Mouse (Mus musculus): ENCODE measurements around the gene Itfg1.

Gene Itfg1

DNA sequence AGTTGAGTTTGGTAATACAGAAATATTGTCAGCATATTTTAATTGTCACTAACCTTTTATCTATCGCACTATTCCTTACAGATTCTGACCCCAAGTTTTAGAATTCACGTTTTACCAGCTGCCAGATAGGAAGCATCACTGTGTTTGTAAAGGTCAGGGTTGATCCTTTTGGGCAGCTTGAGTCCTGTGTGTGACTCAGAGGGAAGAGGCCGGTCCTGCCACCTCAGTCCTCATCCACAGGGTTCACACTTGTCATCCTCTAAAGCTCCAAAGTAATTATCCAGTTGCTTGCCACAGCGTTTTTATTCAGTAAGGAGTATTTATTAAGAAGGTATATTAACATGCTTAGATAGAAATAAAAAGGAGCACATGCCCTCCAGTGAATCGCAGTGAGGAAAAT is 123.5 kb downstream of the Itfg1 start:
- no peak for DNase-seq

DNA sequence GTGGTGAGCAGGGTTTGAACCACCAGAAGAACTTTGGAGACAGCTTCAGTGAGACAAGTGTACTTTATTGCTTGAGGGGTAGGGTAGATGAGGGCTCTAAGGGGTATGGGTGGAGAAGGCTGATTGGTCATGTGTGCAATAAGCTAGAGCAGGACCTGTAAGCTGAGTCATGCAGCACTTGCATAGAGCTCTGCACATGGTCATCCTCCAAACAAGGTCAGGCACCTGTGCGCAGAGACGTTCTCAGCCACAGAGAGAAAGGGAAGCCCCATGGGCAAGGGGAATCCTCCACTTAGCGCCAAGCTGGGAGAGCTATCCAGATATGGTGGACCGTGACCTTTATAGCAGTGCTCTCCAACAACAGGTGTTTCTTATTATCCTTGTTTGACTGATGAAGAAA is 124.0 kb downstream of the Itfg1 start:
- DNase-seq, result no peak

DNA sequence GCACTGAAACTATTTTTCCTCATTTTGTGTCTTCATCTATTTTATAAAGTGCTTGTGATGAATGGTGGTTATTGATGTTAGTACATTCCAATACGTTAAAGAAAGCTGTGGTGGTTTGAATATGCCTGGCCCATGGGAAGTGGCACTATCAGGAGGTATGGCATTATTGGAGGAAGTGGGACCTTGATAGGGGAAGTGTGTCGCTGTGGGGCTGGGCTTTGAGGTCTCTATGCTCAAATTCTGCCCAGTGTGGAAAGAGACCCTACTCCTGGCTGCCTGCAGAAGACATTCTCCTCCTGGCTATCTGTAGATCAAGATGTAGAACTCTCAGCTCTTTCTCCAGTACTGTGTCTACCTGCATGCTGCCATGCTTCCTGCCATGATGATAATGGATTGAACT is 133.7 kb downstream of the Itfg1 start:
- DNase-seq, result no peak

DNA sequence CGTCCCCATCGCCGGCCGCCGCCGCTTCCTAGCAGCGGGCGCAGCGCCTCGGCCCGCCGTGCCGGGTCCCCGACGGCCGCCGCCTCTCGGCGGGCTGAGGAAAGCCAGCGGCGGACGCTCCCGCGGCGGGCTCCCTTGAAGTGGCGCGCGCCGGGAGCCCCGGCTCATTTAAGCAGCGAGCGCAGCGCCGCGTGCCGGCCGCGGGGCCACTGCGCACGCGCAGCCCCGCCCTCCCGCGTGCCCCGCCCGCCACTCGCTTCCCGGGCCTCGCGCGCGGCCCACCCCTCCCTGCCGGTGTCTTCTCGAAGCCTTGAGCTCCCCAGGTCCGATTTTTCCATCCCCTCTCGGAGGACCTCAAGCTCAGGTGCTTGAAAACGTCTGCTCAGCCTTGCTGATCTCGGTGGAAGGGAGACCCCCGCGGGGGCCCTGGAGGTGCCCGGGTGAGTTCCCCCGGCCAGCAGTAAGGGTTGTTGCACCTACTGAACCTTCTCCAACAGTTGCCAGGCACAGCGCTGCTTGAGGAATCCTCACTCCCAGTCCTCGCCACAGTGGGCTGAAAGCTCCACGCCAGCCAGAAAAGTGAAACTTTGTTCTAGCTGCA is 139.9 kb downstream of the Itfg1 start, which contains the start of gene Neto2:
Gene Neto2, minus strand, starts transcription at position 174 of the 601 bp plus-strand sequence.
- DNase-seq, result peak; percentile 83

DNA sequence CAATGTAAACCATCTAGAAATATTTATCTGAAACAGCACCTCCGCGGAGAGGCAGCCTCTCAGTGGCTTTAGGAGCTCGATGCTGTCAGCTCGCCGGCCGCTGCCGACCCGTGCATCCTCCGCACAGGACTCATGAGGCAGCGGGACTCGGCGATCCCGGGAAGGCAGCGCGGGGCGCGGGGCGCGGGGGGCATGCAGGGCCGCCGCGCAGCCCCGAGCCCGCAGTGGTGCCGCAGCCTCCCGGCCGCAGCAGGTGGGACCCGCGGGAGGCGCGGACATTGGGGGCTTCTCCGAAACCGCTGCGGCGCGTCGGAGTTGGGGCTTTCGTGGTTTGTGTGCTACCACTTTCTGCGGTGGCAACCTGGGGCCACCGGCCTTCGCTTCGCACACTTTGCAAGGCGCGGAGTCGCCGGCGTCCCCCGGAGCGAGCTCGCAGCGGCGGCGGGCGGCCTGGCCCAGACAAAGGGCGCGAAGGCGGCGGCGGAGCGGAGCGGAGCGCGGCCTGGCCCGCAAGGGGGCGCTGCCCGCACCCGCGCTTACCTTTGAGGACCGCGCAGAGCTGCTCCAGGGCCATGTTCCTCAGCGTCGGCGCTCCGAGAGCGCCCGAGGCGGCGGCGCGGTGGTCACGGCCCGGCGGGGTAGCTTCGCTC is 140.5 kb downstream of the Itfg1 start:
- peak; percentile 76 for DNase-seq

DNA sequence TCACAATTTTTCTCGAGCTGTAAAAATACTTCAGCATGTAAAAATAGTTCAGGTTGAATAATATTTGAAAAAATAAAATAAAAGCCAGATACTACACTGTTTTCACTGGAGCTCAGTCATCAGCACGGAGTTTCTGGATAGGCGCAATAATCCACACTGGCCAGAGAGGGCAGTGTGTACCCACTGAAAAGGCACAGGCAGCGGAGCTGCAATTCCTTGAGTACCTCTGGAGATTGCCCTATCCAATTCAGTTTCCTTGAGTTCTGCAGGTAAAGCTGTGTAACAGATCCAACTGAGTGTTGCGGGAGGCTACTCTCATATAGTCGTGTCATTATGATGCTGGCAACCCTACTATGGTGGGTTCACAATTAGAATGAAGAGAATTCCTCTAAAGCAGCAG is 141.7 kb downstream of the Itfg1 start:
- DNase-seq, result peak; percentile 79

Data from cerebellum, adult 11-12 months (tissue).